Mouse (Mus musculus): ENCODE data around the gene Trim46.
"Not testable (repeated sequence)": the region's sequence is repeated elsewhere in the genome, so short reads cannot be mapped to it uniquely, and the experiment has no call there.

The Trim46 gene

DNA sequence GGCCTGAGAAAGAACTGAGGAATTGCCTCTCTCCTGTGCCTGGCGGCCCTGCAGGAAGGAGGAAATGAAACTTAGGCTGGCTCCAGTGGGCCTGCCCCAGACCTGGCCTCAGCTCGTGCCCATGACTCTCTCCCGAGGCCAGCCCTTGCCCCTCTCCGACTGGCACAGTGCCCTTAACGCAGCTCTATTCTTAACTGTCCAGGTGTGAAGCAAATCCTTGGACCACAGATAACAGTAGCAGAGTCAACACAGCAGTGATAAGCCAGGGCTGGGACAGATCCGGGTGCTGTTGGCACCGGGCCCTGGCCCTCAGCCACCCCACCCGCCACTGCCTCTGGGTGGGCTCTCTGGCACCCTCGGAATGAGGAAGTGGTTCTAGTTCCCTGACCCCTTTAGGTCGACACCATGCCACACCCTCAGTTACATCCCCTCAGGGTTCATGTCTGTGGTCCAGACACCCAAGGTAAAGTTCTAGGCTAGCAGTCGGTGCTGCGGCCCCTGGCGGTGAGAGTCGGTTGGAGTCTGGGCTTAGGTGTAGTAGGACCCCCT, 12.5 kb downstream of the Trim46 start:
- DNase-seq (ENCODE audit: low spot score in 2 of 2), result no peak

DNA sequence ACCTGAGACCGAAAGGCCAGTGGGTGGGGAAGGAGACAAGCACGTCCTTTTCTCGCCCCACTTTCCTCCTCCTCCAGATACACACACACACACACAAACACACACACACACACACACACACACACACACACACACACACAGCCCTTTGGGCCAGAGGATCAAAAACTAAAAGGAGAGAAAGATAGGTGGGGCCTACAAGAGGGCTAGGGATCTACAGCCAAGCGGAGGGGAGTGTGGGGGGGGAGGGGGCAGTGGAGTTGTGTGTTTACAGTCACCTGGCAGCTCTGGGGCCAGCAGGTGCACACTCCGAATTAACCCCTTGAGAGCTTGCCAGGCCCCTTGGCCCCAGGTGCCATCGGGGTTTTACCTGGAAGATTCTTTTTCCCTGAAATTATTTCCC, 13.5 kb downstream of the Trim46 start:
- no peak for DNase-seq (ENCODE audit: low spot score in 2 of 2)

DNA sequence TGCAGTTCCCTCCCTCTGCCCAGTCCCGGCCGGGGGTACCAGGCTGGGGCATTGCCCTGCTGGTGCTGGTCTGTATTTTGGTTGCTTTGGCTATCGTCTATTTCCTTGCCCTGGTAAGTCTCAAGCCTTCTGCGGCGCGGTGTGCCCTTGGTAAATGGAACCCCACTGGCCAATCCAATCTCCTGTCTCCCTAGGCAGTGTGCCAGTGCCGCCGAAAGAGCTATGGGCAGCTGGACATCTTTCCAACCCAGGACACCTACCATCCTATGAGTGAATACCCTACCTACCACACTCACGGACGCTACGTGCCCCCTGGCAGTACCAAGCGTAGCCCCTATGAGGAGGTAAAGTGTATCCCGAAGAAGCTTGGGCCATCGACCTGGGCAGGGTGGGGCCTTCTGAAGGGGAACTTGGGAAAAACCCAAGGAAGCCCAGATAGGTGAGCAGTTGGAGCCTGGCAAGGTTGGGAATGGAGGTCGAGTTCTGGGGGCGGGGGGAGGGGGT, 14.3 kb downstream of the Trim46 start:
- DNase-seq (ENCODE audit: low spot score in 2 of 2), result no peak

DNA sequence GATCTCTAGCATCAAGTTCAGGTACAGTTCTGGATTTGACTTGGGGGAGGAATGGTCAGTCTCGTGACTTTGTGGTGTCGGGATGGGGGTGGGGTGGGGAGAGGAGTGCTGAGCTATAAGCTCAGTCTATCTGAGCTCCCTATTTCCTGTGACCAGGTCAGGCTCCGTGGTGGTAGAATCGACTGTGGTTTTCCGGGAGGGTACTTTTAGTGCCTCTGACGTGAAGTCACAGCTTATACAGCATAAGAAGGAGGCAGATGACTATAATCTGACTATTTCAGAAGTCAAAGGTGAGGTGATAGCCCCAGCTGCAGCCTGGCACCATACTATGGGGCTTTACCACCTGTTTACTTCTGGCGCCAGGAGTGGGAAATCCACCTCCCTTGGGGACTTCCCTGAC, 14.8 kb downstream of the Trim46 start:
- DNase-seq (ENCODE audit: low spot score in 2 of 2), result no peak

DNA sequence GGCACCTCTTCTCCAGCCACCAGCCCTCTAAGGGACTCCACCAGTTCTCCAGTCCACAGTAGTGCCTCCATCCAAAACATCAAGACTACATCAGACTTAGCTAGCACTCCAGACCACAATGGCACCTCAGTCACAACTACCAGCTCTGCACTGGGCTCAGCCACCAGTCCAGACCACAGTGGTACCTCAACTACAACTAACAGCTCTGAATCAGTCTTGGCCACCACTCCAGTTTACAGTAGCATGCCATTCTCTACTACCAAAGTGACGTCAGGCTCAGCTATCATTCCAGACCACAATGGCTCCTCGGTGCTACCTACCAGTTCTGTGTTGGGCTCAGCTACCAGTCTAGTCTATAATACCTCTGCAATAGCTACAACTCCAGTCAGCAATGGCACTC, 15.5 kb downstream of the Trim46 start:
- DNase-seq (ENCODE audit: low spot score in 2 of 2), result no peak

DNA sequence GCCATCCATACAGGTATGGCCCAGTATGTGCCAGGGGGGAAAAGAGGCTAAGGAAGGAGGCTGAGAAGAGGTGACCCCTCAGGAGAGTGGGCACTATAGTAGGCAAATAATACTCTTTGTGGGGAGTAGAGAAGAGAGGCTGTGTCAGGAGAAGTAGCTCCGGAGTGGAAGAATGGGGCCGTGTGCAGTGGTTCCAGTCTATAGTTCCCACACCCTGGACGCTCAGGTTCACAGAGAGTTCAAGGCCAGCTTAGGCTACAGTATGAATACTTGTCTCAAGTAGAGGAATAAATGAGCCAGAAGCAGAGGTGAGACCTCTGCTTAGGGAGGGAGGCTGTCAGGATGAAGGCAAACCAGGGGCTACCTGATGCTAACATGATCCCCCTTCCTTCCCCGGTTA, 16.8 kb downstream of the Trim46 start:
- no peak for DNase-seq (ENCODE audit: low spot score in 2 of 2)

DNA sequence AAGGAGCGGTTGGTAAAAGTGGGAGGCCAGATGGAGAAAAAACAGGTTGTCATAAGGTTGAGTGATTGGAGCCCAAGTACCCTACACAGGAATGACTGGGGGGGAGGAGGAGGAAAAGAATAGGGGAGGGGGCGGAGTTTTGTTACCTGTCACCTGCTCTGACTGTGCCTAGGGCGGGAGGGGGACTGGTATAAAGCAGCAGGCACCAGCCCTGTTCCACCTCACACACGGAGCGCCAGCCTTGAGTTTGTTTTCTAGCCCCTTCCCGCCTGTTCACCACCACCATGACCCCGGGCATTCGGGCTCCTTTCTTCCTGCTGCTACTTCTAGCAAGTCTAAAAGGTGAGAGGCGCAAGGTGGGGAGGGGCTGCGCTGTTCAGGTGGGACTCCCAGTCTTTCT, 17.3 kb downstream of the Trim46 start, which contains the start of gene Muc1:
Gene Muc1 (plus strand): TSS at position 222 of the 400 bp plus-strand sequence.
- DNase-seq (ENCODE audit: low spot score in 2 of 2), result no peak

DNA sequence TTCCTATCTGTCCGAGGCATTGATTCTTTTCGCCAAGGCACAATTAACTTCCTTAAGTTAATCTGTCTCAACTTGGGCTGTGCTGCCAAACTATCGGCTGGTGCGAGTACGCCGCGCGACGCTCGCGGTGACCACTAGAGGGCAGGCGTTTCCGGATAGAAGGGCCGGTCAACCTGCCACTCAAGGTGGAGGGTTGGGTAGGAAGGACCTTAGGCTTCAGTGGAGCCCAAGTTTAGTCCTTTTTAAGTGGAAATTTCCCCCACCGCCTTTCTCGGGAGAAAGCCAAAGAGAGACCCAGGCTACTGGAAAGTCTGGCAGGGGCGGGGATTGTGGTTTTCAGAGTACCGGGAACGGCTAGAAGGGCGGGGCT, 17.9 kb downstream of the Trim46 start:
- peak; percentile 78 to 80 for DNase-seq (ENCODE audit: low spot score in 2 of 2)

DNA sequence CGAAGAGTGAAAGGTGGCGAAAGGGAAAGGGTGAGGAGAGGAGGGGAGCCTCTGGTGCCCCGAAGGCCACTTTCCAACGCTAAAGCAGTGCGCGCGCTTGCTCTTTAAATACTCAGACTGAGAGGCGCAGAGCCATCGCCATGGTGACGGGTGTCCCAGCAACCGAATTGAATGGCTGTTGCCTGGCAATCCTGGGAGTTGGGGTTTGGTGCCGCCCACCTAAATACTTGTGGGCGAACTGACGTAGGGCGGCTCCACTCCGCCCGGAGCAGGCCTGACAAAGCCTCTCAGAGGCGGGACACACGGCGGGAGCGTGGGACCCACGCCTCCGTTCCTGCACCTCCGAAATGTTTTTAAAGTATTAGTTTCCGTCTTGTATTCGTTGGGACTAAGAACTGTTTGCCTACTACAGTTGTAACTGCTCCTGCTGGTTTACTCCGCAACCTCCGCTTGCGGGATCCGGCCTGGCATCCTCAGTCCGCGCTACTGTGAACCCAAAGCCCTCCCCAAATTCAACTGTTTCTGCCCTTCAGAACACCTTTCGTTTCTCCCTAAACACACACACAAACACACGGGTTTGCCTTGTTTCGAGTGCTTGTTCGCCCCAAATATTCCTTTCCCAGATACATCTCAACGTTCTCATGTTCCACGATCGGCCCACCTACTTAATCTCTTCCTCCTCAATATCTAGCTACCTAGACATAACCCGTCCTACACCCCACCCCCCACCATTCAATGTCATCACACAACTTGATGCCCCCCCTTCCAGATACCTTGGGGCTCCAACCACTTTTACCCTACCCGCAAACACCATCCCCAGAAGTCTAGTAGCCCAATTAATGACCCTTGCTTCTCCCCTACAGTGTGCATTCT, 18.6 kb downstream of the Trim46 start:
- peak; percentile 77 to 80 for DNase-seq (ENCODE audit: low spot score in 2 of 2)

DNA sequence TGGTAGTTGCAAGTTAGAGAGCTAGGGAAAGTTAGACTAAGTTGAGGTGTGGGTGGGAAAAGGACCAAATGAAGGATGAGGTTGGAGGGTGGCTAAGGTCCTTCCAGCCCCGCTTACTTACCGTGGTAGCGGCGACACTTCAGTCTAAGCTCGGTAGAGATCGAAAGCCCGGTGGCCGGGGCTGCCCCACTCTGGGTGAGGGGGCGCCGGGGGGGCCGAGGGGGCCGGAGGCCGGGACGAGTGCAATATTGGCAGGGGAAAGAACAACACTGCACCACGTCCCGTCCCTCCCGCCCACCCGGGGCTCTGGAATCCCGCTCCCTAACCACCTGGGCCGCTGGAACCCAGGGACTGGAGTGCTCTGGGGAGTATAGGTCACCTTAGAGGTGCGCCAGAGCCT, 19.2 kb downstream of the Trim46 start, which contains the start of gene Mtx1:
Gene Mtx1 (minus strand): TSS at position 189 of the 400 bp plus-strand sequence.
- DNase-seq (ENCODE audit: low spot score in 2 of 2), result no peak

DNA sequence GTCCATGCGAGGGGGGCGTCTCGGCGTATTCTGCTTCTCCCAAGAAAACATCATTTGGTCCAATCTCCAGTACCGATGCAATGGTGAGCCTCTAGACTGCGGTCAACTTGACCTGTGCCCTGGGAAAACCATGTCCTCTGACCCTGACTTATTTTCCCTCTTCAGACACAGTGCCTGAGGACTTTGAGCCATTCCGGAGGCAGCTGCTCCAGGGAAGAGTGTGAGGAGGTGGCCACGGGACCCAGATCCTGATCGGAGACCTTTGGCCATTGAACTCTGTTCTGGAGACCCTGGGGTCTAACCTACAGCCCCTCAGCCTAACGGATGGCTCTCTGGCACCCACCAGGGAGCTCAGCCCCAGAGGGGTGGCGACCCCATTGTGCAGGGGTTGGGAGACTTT, 19.7 kb downstream of the Trim46 start:
- DNase-seq (ENCODE audit: low spot score in 2 of 2), result no peak

DNA sequence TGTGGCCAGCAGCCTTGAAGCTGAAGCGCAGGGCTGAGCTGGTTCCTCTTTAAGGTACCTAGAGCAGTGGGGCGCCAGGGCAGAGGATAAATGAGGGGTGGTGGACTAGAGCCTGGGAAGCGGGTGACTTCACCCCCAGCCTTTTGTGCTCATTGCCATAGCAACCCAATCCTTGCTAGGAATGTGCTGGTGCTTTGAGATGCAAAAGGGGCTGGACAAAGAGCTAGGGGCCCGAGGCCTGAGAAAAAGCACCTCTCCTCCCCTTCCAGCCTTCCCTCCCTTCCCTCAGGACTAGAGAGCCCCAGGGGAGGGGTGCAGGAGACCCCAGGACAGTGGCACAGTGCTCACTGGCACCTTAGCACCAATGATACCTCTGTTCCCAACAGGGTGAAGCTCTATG, 20.2 kb downstream of the Trim46 start:
- no peak for DNase-seq (ENCODE audit: low spot score in 2 of 2)

DNA sequence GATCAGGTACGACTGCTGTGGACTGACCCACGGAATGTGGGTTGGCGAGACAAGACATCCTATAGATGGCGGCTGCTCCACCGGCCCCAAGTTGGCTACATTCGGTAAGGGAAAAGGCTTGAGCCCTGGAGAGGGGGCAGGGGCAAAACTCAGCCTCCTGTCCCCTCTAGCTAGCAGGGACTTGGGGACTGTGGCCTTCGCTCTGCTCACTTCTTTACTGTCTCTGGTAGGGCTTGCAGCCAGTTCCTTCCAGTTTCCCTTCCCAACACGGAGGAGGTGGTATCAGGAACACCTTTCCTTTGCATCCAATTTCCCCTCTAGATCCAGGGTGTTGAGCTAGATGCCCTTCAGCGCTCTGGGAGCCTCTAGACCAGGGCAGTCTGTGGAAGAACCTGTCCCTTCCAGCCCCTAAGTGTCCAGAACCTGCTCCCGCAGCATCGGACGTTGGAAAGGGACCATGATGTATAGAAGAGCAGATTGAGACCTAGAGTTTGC, 20.7 kb downstream of the Trim46 start:
- DNase-seq (ENCODE audit: low spot score in 2 of 2), result no peak

DNA sequence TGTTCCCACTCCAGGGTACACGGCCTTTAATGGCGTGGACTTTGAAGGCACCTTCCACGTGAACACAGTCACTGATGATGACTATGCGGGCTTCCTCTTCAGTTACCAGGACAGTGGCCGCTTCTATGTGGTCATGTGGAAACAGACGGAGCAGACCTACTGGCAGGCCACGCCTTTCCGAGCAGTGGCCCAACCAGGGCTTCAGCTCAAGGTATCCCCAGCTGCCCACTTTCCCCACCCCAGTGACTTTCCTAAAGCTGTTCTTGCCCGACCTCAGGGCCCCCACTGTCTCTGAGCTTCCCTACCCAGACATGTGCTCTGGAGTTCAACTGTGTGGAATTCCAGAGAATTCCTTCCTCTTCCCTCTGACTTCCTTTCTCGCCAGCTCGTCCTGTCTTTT, 21.3 kb downstream of the Trim46 start:
- no peak for DNase-seq (ENCODE audit: low spot score in 2 of 2)

DNA sequence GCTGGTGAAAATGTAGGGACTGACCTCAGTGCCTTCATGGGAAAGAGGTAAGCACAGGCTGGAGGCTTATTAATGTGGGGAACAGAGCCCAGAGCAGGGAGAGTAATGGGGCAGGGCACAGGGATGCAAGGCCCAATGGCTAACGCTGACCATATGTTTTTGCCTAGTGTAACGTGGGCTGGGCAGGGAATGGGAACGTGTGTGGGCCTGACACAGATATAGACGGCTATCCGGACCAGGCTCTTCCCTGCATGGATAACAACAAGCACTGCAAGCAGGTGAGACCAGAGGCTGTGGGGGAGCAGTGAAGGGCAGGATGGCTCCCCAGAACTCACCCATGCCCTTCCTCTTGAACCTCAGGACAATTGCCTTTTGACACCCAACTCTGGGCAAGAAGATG, 24.9 kb downstream of the Trim46 start:
- no peak for DNase-seq (ENCODE audit: low spot score in 2 of 2)

DNA sequence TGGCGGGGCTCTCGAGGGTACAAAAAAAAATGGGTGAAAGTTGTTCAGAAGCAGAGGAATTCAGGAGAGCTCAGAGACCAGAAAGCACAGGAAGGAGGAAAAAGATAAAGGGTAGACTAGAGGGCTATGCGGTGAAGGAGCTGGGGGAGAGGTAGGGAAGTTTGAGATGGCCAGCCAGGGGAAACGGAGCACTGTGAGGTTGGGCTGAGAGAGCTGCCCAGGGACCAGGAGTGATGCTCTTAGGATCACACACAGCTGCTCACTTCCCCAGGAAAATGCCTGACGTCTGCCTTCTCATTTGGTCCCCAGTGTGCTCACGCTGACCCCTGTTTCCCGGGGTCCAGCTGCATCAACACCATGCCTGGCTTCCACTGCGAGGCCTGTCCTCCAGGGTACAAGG, 26.6 kb downstream of the Trim46 start:
- DNase-seq (ENCODE audit: low spot score in 2 of 2), result no peak

DNA sequence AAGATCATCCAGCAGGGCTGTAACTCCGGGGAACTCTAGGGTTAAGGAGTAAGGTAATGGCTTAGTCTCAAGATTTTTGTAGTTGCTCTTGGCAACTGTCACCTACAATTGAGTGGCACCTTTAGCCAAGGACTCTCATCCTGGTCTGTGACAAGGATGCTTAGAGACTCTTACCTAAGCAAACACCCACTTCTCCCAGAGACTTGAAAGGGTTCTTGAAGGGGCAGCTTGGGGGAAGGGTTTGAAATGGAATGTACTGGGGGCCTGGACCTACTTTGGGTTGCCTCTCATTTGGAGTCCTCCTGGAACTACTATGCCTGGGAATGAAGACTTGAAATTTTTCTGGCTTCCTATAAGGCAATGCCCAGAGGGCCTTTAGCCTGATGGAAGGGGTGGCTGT, 27.8 kb downstream of the Trim46 start:
- DNase-seq (ENCODE audit: low spot score in 2 of 2), result no peak

DNA sequence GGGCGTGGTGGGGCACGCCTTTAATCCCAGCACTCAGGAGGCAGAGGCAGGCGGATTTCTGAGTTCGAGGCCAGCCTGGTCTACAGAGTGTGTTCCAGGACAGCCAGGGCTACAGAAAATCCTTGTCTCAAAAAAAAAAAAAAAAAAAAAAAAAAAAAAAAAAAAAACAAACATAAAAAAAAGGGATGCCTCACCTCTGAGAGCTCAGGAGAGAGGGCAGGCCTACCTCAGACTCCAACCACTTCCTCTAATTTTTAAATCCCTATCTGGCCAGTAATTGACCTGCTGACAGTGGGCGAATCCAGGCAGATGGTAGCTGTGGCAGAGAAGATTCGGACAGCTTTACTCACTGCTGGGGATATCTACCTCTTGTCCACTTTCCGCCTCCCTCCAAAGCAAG, 29.7 kb downstream of the Trim46 start:
- not testable (repeated sequence) for DNase-seq (ENCODE audit: low spot score in 2 of 2)

DNA sequence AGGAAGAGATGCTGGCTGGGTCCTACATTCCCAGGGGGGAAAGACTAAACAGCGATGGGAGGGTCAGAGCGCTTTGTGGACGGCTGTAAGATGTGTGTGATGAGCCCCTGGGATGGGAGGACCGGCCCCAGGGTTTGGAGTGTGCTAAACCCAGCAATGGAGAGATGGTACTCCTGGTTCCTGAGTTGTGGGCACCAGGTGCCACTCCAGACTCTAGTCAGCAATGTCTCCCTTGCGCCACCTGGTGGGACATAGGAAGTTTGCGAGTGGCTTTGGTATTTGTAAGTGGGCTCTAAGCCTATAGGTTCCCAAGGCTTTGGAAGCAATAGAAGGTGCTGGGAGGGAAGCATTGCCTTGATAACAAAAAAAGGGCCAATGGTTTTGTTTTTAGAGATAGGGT, 30.3 kb downstream of the Trim46 start:
- peak; percentile 83 for DNase-seq (ENCODE audit: low spot score in 2 of 2)

DNA sequence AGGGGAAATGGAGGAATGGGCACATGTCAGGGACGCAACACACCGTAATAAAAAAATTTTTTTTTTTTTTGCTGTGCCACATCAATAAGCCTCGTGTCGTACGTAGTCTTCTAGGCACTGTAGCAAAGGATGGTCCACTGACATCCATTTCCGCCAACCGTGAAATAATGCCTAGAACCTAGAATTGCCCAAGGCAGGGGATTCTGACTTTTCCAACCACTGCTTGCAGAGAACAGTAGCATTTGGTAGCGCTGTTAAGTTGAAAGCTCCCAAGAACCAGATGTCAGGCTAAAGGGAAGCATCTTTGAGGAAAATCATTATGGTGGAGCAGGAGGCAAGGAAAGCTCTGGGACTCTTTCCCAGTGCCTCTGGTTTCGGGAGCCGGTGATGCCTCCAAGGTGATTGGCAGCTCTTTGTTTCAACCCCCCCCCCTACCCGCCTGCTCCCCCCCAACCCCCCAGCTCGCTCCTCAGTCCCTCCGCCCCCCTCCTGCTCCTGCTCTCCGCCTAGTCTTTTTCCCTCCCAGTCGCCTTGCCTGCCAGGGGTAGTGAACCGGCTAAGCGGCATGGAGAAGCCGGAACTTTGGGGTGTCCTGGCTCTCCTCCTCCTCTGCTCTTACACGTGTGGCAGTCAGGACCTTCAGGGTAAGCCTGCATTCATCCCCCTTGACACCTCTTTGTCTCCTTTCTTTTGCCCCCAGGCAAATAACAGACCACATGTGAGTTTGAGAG, 31.3 kb downstream of the Trim46 start, which contains the start of gene Thbs3:
Gene Thbs3 (plus strand): TSS at position 500 of the 731 bp plus-strand sequence.
- DNase-seq (ENCODE audit: low spot score in 2 of 2), result no peak

DNA sequence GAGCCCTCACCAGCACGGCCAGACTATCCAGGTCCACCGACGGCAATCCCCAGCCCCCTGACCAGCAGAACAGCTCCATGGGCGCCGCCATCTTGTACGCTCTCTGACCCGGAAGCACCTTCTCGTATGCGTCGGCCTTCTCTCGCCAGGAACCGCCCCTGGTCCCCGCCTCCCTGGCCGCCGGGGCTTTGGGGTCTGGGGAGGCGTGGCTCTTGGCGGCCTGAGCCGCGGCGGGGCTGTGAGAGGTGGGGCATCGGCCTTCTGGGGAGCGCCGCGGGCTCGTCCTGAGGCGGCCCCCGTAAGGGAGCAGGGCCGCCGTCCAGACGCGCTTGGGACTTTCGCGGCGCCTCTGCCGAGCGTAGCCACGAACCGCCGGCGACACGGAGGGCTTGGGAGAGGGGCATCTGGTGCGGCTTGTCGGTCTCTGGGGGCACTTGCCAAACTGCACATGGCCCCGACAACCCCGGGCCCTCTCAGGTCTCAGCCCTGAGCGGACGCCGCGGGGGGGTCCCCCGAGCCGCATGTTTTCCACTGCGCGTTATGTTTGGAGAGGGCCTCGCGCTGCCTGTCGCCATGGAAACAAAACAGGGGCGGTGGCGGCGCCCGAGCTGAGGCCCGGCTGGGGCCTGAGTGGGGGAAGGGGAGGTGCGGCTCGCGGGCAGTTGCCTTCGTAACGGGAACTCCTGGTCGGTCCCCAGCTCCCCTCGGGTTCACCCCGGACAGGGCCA, 32.1 kb downstream of the Trim46 start:
- peak; percentile 78 to 84 for DNase-seq (ENCODE audit: low spot score in 2 of 2)

DNA sequence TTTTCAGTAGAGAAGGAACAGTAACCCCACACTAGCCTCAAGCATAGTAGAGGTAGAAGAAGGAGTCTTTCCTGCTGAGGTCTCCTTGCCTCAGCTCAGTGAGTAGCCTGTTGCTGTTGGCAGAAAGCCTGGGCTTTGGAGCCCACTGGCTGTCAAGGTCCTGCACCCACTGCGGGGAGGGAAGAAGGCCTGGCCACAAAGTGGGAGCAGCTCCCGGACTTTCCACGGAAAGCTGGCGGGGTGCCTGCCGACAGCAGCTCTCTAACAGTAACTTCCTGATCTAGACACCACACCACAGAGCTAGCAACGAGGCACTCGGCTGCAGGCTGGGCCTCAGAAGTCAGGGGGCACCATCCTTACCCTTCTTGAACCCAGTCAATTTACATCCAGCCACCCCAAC, 35.4 kb downstream of the Trim46 start:
- DNase-seq (ENCODE audit: low spot score in 2 of 2), result no peak
